Mouse (Mus musculus) left cerebral cortex, adult 8-10 months (tissue): ENCODE results near the gene Sirt3. TPM values are rescaled to one million over a fixed set of nuclear protein-coding genes. Genes with fewer than 3 reads are reported as not detected.

Source experiments
- DNase-seq, 2 experiments: peaks; one replicate each; pipeline ENCODE4 v3.0.0; 2022; ENCODE audit warnings: low spot score in 2 of 2
- total RNA-seq, 4 experiments: library from RNA; stranded (reverse); gene quantifications; 2 replicates each; pipeline ENCODE4 v1.2.4; 2022

Sirt3 gene
- total RNA-seq, 4 experiments from 2014 or later, result 62.4 to 79.7 (median 73.7) TPM

- DNase-seq, result no peak
These were observed 33.5 kb downstream of the Sirt3 start for GRCm38 (mm10) chr7:140848591-140848990.

GRCm38 (mm10) chr7:140847755-140848580 lies 34.1 kb downstream of the Sirt3 start, which contains the start of gene Odf3:
TSS of gene Odf3 (plus strand) at chr7:140847805.
- DNase-seq, result no peak

DNA sequence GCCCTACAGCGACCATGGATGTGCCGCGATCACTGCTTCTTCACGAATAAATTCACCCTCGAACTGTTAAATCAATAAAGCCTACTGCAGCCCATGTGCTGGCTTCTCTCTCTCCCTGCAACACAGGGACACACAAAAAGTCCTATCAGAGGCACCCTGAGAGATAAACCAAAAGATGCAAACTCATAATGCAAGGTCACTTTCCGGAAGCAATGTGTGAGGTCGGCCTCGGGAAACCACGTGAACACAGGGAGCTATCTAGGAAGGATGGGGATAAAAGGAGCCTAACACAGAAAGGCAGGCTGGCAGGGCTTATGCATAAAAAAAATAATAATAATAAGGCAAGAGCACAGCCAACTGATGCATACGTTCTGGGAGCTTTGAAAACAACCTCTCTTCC lies 35.4 kb downstream of the Sirt3 start:
- no peak for DNase-seq

- DNase-seq, result no peak
These were observed 36.4 kb downstream of the Sirt3 start for GRCm38 (mm10) chr7:140845683-140846082.

DNA sequence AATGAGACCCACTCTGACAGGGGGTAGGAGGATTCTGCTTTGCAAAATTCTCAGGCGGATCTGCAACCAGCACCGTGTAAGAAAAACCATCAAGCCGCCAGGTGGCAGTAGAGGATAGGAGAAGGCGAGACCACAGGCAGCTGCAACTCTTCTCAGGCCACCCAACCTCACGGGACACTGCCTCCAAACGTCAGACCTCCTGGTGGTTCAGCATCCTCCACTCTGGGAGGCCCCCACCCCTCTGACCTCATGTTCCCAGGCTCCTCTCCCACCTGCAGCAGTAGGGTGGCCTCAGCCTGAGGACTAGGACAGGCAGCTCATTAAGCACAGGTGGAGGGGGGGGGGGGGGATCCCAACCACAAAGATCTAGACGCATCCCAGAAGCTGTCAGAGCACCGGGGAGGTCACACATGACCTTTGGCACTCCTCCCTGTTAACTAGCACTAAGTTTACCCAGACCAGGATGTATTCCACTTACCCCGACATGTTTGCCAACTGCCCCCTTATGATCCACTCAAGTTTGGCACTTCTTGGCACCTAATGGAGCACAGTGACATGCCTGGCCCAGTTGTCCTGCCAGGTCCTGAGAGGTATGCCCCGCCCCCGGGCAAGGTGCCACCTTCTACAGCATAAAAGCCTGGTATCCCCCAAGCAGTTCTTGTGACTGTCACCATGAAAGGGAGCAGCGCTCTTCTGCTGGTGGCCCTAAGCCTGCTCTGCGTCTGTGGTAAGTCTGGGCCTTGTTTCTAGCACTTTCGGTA lies 37.0 kb downstream of the Sirt3 start, which contains the start of gene Scgb1c1:
Gene Scgb1c1 (plus strand): TSS at position 643 of the 761 bp plus-strand sequence.
- DNase-seq, result peak; percentile 55 to 79

DNA sequence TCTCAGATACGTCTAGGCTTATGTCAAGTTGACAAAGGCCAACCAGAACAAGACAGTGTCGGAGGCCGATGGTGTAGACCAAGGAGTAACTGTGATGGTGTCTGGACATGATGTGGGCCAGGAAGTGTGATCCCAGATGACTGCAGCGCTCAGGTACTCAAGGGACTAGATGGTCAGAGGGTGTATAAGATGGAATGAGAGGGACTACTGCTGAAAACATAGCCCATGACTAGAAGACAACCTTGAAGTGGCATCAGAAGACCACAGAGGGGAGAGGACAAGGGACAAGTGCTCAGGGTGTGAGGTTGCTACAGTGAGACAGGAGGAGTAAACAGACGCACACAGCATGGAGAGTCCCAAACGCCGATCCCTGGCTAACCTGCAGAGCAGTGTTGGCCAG lies 38.3 kb downstream of the Sirt3 start:
- no peak for DNase-seq

GRCm38 (mm10) chr7:140840750-140841735 lies 41.1 kb downstream of the Sirt3 start:
- no peak for DNase-seq

DNA sequence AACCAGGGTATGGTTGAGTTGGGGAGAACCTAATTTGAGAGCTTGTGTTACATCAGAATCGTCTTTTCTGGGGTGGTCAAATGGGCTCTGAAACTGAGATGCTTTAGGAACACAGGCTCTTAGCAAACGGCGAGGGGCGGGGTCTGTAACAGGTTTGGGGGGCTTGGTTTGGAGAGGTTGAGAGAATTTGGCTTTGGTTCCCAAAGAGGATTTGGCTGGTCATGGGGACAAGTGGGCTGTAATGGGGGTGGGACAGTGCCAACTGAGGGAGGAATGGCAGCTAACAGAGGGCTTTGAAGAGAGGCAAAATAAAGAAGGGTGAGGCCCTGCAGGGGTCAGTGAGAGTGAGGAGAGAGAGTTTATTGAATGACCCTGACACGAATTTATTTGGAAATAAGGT lies 42.6 kb downstream of the Sirt3 start:
- DNase-seq, result no peak

- DNase-seq, result peak in 1 of 2 experiments; percentile 72
These were observed 45.6 kb downstream of the Sirt3 start for GRCm38 (mm10) chr7:140836243-140837115.

- DNase-seq, result no peak
These were observed 46.4 kb downstream of the Sirt3 start for GRCm38 (mm10) chr7:140835758-140836087.

GRCm38 (mm10) chr7:140834968-140835757 lies 46.9 kb downstream of the Sirt3 start, which contains the start of gene Urah:
TSS of gene Urah (plus strand) at chr7:140835018.
- DNase-seq, result no peak

DNA sequence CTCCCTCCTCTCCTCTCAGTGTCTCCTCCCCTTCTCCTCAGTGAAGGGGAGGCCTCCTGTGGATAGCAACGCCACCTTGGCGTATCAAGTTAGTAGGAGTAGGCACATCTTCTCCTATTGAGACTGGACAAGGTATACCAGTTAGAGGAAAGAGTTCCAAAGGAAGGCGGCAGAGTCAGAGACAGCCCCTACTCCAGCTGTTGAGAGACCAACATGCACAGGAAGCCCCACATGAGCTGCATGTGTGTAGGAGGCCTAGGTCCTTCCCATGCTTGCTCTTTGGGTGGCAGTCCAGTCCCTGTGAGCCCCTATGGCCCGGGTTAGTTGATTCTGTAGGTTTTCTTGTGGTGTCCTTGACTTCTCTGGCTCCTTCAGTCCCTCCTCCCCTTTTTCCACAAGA lies 48.8 kb downstream of the Sirt3 start:
- DNase-seq, result no peak

GRCm38 (mm10) chr7:140831447-140831846 lies 50.7 kb downstream of the Sirt3 start:
- DNase-seq, result no peak

GRCm38 (mm10) chr7:140828171-140828881 lies 53.8 kb downstream of the Sirt3 start:
- peak; percentile 31 to 84 for DNase-seq

GRCm38 (mm10) chr7:140822731-140823130 lies 59.4 kb downstream of the Sirt3 start:
- DNase-seq, result no peak

DNA sequence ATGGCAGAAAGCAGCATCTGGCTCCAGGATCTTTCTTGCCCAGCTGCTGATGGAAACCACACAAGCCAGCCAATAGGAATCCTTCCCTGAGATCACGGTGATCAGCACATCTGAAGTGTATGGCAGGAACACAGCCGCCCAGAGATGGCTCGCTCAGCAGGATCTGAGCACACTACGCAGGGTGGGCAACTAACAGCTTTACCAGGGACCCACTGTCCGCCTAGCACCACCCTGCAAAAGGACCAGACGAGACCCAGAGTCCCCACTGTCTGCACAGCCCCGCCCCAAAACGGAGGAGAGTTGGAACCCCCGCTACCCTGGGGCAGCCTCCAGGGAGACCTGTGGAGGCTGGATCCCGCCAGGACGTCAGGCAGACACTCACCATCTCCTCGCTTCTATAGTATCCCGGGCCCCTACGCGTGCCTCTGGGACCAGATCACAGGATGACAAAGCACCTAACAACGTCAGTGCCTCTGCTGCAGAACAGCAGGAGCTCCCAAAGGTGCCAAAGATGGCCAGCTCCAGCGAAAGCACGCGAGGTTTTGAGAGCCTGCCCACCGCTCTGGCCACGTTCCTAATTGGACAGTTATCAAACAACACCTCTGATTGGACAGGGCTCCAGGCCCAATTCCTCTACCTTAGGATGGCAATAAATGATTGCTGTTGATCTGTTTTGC lies 60.3 kb downstream of the Sirt3 start, which contains the start of gene Zfp941:
Gene Zfp941 (minus strand): TSS at position 526 of the 677 bp plus-strand sequence.
- peak; percentile 45 to 78 for DNase-seq

GRCm38 (mm10) chr7:140821305-140821652 lies 60.8 kb downstream of the Sirt3 start:
- DNase-seq, result no peak

DNA sequence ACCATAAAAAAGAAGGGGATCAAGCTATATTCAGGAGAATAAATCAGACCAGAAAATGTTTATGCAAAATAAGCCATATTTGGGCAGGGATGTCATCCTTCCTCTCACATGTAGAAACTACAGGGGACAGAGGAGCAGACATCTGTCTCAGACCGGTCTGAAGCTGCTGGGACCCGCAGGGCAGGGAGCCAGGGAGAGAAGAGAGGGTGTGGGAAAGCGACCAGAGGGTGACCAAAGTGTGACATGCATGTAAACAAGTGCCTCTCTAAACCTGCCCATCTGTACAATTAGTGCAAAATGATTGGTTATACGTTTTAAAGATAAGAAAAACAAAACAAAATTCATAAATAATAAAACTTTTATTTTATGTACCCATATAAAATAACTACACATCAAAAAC lies 61.9 kb downstream of the Sirt3 start:
- no peak for DNase-seq
